Mouse (Mus musculus) hindbrain, postnatal 0 days (tissue): Measurements from ENCODE around the gene Sel1l3. TPM values are rescaled to one million over a fixed set of nuclear protein-coding genes. Genes with fewer than 3 reads are reported as not detected.
A peak's percentile ranks its signal among the peaks of the same experiment; 100 is the strongest.

Experiments
- ATAC-seq: fragments of 200-750 bp; cut with Nextera tagmentation; 2 replicates; pipeline ENCODE4 v1.8.0; 2017; ENCODE audit warnings: mild to moderate bottlenecking, moderate TSS enrichment, moderate library complexity
- DNase-seq: peaks from one replicate; pipeline ENCODE4 v3.0.0-alpha.2; 2015; ENCODE audit warnings: low spot score
- H3K27ac ChIP-seq: fragments of 300-500 bp; sonication (generic); 2 replicates; pipeline ENCODE4 v1.5.1; 2014; ENCODE audit warnings: mild to moderate bottlenecking
- H3K27me3 ChIP-seq: fragments of 300-500 bp; sonication (generic); 2 replicates; pipeline ENCODE4 v1.6.1; 2014; ENCODE audit warnings: low read length, mixed read lengths; ENCODE audit not compliant: insufficient read depth
- H3K36me3 ChIP-seq: fragments of 300-500 bp; sonication (generic); 2 replicates; pipeline ENCODE4 v1.6.1; 2014; ENCODE audit warnings: low read length, mixed read lengths; ENCODE audit not compliant: insufficient read depth
- H3K4me1 ChIP-seq: fragments of 300-500 bp; sonication (generic); 2 replicates; pipeline ENCODE4 v1.6.1; 2014; ENCODE audit warnings: antibody characterized with exemption, low read length, mixed read lengths; ENCODE audit not compliant: insufficient read depth
- H3K4me2 ChIP-seq: fragments of 300-500 bp; sonication (generic); 2 replicates; pipeline ENCODE4 v1.6.1; 2014; ENCODE audit warnings: low read depth, mild to moderate bottlenecking, low read length, moderate library complexity, mixed read lengths
- H3K4me3 ChIP-seq: fragments of 300-500 bp; sonication (generic); 2 replicates; pipeline ENCODE4 v1.5.1; 2014; ENCODE audit warnings: low read length
- H3K9ac ChIP-seq: fragments of 300-500 bp; sonication (generic); replicated peaks from 2 replicates; pipeline ENCODE4 v1.6.1; 2014; ENCODE audit warnings: mild to moderate bottlenecking, low read length, moderate library complexity, mixed read lengths
- H3K9me3 ChIP-seq: fragments of 300-500 bp; sonication (generic); 2 replicates; pipeline ENCODE4 v1.6.1; 2016; ENCODE audit warnings: low read length, mixed read lengths
- CTCF ChIP-seq: IDR thresholded peaks from 2 replicates; pipeline ENCODE4 v1.5.1; 2016; ENCODE audit warnings: antibody characterized with exemption, control low read depth, low read depth
- WGBS: fragments of 180-500 bp; shearing (Covaris S2); extraction: QIAGEN DNeasy Blood & Tissue Kit; methylation state at CpG from one replicate; pipeline ENCODE4 v1.1.7; 2014; 5-methylcytosine and 5-hydroxymethylcytosine counted together
- polyA plus RNA-seq: library from polyadenylated mRNA; unstranded; fragments of >200 nt; fragmentation: Nextera tagmentation; extraction: Ambion mirVana; gene quantifications from 2 replicates; pipeline ENCODE4 v1.2.1, GENCODE M21; 2015
- total RNA-seq: library from RNA; depleted of rRNA; stranded (reverse); fragments of >200 nt; gene quantifications from 2 replicates; pipeline ENCODE4 v1.2.3, GENCODE M21; 2014

The Sel1l3 gene
- total and polyA plus RNA-seq, 2 experiments from 2014 or later, result 4.7 to 19.1 TPM

GRCm38 (mm10) chr5:53155985-53156679 lies 57.6 kb downstream of the Sel1l3 start:
- Histone ChIP-seq H3K36me3 (no peaks in the 10 kb centered on the region), H3K27ac (no peak overlapping the region), H3K9me3 (no peaks in the 10 kb centered on the region), H3K4me3 (no peak overlapping the region), H3K4me2 (no peak overlapping the region), H3K4me1 (no peaks in the 10 kb centered on the region), H3K27me3 (no peaks in the 10 kb centered on the region), H3K9ac (no peak overlapping the region)
- no peak for DNase-seq
- no peak for TF ChIP-seq CTCF
- WGBS, result 69% methylated on average over 13 of the region's 13 CpGs
- no peak for ATAC-seq

DNA sequence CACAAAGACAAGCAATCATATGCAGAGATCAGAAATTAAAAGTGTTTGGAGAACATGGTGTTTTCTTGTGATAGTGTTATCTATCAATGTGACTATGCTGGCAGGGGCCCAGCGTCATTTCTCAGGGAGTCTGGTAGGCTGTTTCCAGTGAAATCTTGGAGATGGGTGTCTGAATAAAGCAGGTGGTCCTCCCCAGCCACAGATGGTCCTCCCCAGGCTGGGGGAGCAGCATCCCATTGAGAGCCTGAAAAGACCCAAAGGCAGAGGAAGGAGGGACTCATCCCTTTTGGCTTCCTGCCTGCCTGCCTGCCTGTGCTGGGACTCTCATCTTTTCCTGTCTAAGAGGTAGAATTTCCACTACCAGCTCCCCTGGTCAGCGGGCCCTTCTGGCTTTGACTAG lies 59.2 kb downstream of the Sel1l3 start:
- Histone ChIP-seq H3K9me3 (no peaks in the 10 kb centered on the region), H3K4me2 (no peak overlapping the region), H3K27ac (no peak overlapping the region), H3K27me3 (no peaks in the 10 kb centered on the region), H3K9ac (no peak overlapping the region), H3K4me3 (no peak overlapping the region), H3K36me3 (no peaks in the 10 kb centered on the region), H3K4me1 (no peaks in the 10 kb centered on the region)
- no peak for DNase-seq
- TF ChIP-seq CTCF, result no peak
- 75% methylated on average over 2 of the region's 2 CpGs for WGBS
- no peak for ATAC-seq

GRCm38 (mm10) chr5:53154078-53154477 lies 59.6 kb downstream of the Sel1l3 start:
- DNase-seq (no peak), ATAC-seq (no peak)
- WGBS, result 84% methylated on average over 2 of the region's 2 CpGs
- H3K4me1 ChIP-seq, result no peaks in the 10 kb centered on the region; the same call in 1 of the 2 replicates
- H3K4me3 ChIP-seq, result no peak overlapping the region
- no peaks in the 10 kb centered on the region for H3K36me3 ChIP-seq
- H3K9me3 ChIP-seq, result no peaks in the 10 kb centered on the region
- TF ChIP-seq CTCF, result no peak
- H3K4me2 ChIP-seq, result no peak overlapping the region
- no peaks in the 10 kb centered on the region for H3K27me3 ChIP-seq
- no peak overlapping the region for H3K9ac ChIP-seq
- H3K27ac ChIP-seq, result no peak overlapping the region

GRCm38 (mm10) chr5:53153144-53153543 lies 60.6 kb downstream of the Sel1l3 start:
- no peak overlapping the region for H3K27ac ChIP-seq
- no peak for DNase-seq
- no peaks in the 10 kb centered on the region for H3K9me3 ChIP-seq
- no peaks in the 10 kb centered on the region; the same call in 1 of the 2 replicates for H3K4me1 ChIP-seq
- H3K4me2 ChIP-seq, result no peak overlapping the region
- H3K36me3 ChIP-seq, result no peaks in the 10 kb centered on the region
- no peak overlapping the region for H3K4me3 ChIP-seq
- no peaks in the 10 kb centered on the region for H3K27me3 ChIP-seq
- 70% methylated on average over 5 of the region's 5 CpGs for WGBS
- no peak for ATAC-seq
- H3K9ac ChIP-seq, result no peak overlapping the region
- TF ChIP-seq CTCF, result no peak

DNA sequence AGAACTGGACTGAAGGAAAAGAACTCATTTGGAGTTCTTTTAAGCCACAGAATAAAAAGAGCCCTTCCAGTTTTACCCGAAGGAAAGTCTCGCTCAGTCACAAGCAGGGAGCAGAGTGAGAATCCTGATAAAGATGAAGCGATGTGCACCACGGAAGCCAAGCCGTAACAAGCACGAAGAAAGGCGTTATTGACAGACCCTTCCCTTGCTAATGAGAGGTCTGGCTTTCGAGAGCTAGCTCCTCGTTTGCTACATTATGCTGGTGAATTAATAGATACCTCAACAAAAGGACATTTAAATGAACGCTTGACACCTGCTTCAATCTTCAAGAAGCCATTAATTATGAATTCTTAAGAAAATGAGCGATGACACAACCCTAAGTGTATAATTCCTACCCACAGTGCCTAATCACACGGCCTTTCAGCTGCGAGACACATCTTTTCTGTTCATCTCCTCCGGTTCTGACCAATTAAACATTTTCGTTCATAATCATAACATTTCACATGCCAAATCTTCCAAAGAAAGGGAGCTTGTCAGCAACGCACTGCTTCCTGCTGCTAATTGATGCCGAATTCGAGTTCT lies 62.3 kb downstream of the Sel1l3 start:
- H3K27ac ChIP-seq, result no peak overlapping the region

DNA sequence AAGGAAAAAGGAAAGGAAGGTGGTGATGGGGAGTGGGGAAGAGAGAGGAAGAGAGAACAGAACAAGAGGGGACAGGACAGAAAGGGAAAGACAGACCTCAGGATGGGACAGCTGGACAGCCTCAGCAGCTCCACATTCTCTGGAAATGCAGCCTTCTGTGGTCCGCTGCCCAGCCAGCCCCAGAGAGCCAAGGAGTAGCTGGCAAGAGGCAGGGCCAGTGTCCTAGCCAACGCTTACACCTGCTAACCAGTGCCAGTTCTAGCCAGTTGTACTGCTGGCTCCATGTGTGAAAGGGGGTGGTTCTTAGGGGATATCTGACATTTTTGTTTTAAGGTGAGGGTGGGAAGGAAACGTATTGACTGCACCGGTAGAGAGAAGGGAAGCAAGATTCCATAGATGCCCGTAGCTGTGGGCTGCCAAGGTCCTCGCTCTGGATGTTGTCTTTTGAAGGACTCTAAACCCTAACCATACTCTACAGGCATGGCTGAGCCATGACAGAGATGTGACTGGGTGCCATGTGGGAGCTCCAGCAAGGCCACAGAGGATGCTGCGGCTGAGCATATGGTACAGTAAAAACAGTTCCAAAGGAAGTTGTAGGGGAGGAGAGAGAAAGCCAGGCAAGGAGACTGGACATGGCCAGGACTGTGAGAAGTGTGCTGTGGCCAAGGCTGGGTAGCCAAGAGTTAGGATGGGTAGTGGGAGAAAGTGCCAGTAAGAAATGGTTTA lies 64.6 kb downstream of the Sel1l3 start:
- H3K27me3 ChIP-seq, result no peaks in the 10 kb centered on the region
- no peak overlapping the region for H3K9ac ChIP-seq
- no peaks in the 10 kb centered on the region for H3K9me3 ChIP-seq
- no peak for TF ChIP-seq CTCF
- H3K27ac ChIP-seq, result peak overlapping the region; percentile 36; the same call in 1 of the 2 replicates
- no peaks in the 10 kb centered on the region; the same call in 1 of the 2 replicates for H3K4me1 ChIP-seq
- ATAC-seq (peak; percentile 88), DNase-seq (peak; percentile 58)
- H3K4me2 ChIP-seq, result no peak overlapping the region
- no peaks in the 10 kb centered on the region for H3K36me3 ChIP-seq
- 73% methylated on average over 7 of the region's 7 CpGs for WGBS
- H3K4me3 ChIP-seq, result no peak overlapping the region

More for the DNA sequence above, 62.3 kb downstream of the Sel1l3 start:
- no peaks in the 10 kb centered on the region; the same call in 1 of the 2 replicates for H3K4me1 ChIP-seq
- DNase-seq (no peak), ATAC-seq (no peak)
- no peaks in the 10 kb centered on the region for H3K9me3 ChIP-seq
- no peak for TF ChIP-seq CTCF
- H3K36me3 ChIP-seq, result no peaks in the 10 kb centered on the region
- H3K4me2 ChIP-seq, result no peak overlapping the region
- H3K27me3 ChIP-seq, result no peaks in the 10 kb centered on the region
- no peak overlapping the region for H3K9ac ChIP-seq
- H3K4me3 ChIP-seq, result no peak overlapping the region
- WGBS, result 63% methylated on average over 18 of the region's 18 CpGs
